Mouse (Mus musculus) limb, embryonic 12.5 days (tissue): ENCODE data around the gene Pax2. TPM values are rescaled to one million over a fixed set of nuclear protein-coding genes. Genes with fewer than 3 reads are reported as not detected.

Experiments used
- ATAC-seq: fragments of 200-750 bp; cut with Nextera tagmentation; 2 replicates; pipeline ENCODE4 v1.8.0; 2017; ENCODE audit warnings: low read depth, moderate TSS enrichment; ENCODE audit not compliant: insufficient number of reproducible peaks, insufficient read depth, low FRiP score, low TSS enrichment
- H3K27ac ChIP-seq: fragments of 300-500 bp; sonication (generic); 2 replicates; pipeline ENCODE4 v1.5.1; 2016; ENCODE audit warnings: mild to moderate bottlenecking, moderate library complexity
- H3K27me3 ChIP-seq: fragments of 300-500 bp; sonication (generic); 2 replicates; pipeline ENCODE4 v1.6.1; 2016; ENCODE audit warnings: mild to moderate bottlenecking, moderate library complexity
- H3K36me3 ChIP-seq: fragments of 300-500 bp; sonication (generic); 2 replicates; pipeline ENCODE4 v1.6.1; 2016; ENCODE audit warnings: mild to moderate bottlenecking, moderate library complexity
- H3K4me1 ChIP-seq: fragments of 300-500 bp; sonication (generic); replicated peaks from 2 replicates; pipeline ENCODE4 v1.6.1; 2016
- H3K4me2 ChIP-seq: fragments of 300-500 bp; sonication (generic); 2 replicates; pipeline ENCODE4 v1.6.1; 2016; ENCODE audit warnings: mild to moderate bottlenecking, moderate library complexity
- H3K4me3 ChIP-seq: fragments of 300-500 bp; sonication (generic); replicated peaks from 2 replicates; pipeline ENCODE4 v1.5.1; 2016; ENCODE audit warnings: mild to moderate bottlenecking
- H3K9ac ChIP-seq: fragments of 300-500 bp; sonication (generic); replicated peaks from 2 replicates; pipeline ENCODE4 v1.6.1; 2016; ENCODE audit warnings: mild to moderate bottlenecking, moderate library complexity
- H3K9me3 ChIP-seq: fragments of 300-500 bp; sonication (generic); 2 replicates; pipeline ENCODE4 v1.6.1; 2016; ENCODE audit warnings: mild to moderate bottlenecking, moderate library complexity
- whole genome bisulfite sequencing: fragments of 180-500 bp; shearing (Covaris S2); methylation state at CpG from one replicate; pipeline ENCODE4 v1.1.7; 2016; 5-methylcytosine and 5-hydroxymethylcytosine counted together
- polyA plus RNA-seq: library from polyadenylated mRNA; unstranded; fragments of >200 nt; fragmentation: Nextera tagmentation; extraction: Ambion mirVana; gene quantifications from 2 replicates; pipeline ENCODE4 v1.2.1, GENCODE M21; 2016

The Pax2 gene
- polyA plus RNA-seq, 1 experiment from 2014 or later = not detected

GRCm38 (mm10) chr19:44797110-44798060 lies 41.5 kb downstream of the Pax2 start:
- Histone ChIP-seq H3K9ac (no peak overlapping the region), H3K4me1 (peaks cover 21% of the 10 kb centered on the region), H3K27ac (no peak overlapping the region), H3K4me2 (peak overlapping the region; percentile 17; the same call in 1 of the 2 replicates), H3K27me3 (peaks cover 49% of the 10 kb centered on the region), H3K36me3 (no peaks in the 10 kb centered on the region), H3K9me3 (no peaks in the 10 kb centered on the region), H3K4me3 (no peak overlapping the region)
- ATAC-seq = no peak
- 11% methylated on average over 21 of the region's 21 CpGs for WGBS

- H3K36me3 ChIP-seq = no peaks in the 10 kb centered on the region
- H3K27ac ChIP-seq = no peak overlapping the region
- H3K4me3 ChIP-seq = no peak overlapping the region
- H3K4me2 ChIP-seq = no peak overlapping the region
- H3K9me3 ChIP-seq = no peaks in the 10 kb centered on the region
- WGBS = 94% methylated on average over 6 of the region's 6 CpGs
- peaks cover 25% of the 10 kb centered on the region for H3K4me1 ChIP-seq
- no peak overlapping the region for H3K9ac ChIP-seq
- ATAC-seq = no peak
- H3K27me3 ChIP-seq = peaks cover 47% of the 10 kb centered on the region
Measured at GRCm38 (mm10) chr19:44798731-44799130, 42.9 kb downstream of the Pax2 start.

- no peaks in the 10 kb centered on the region for H3K36me3 ChIP-seq
- no peak overlapping the region for H3K4me2 ChIP-seq
- no peaks in the 10 kb centered on the region for H3K9me3 ChIP-seq
- no peak for ATAC-seq
- no peak overlapping the region for H3K9ac ChIP-seq
- no peak overlapping the region for H3K4me3 ChIP-seq
- WGBS = 66% methylated on average over 5 of the region's 5 CpGs
- no peak overlapping the region for H3K27ac ChIP-seq
- peaks cover 44% of the 10 kb centered on the region for H3K27me3 ChIP-seq
- peaks cover 25% of the 10 kb centered on the region for H3K4me1 ChIP-seq
Measured at GRCm38 (mm10) chr19:44799156-44799555, 43.3 kb downstream of the Pax2 start.

- Histone ChIP-seq H3K36me3 (no peaks in the 10 kb centered on the region), H3K4me2 (no peak overlapping the region), H3K9me3 (no peaks in the 10 kb centered on the region), H3K4me1 (peaks cover 25% of the 10 kb centered on the region), H3K4me3 (no peak overlapping the region), H3K9ac (no peak overlapping the region), H3K27me3 (peaks cover 51% of the 10 kb centered on the region), H3K27ac (no peak overlapping the region)
- ATAC-seq = no peak
- 36% methylated on average over 6 of the region's 6 CpGs for WGBS
Measured at GRCm38 (mm10) chr19:44800327-44800726, 44.5 kb downstream of the Pax2 start.

GRCm38 (mm10) chr19:44808734-44809133 lies 52.9 kb downstream of the Pax2 start:
- WGBS = 12% methylated on average over 8 of the region's 8 CpGs
- no peak overlapping the region for H3K27ac ChIP-seq
- no peak overlapping the region for H3K4me3 ChIP-seq
- no peak overlapping the region for H3K9ac ChIP-seq
- no peaks in the 10 kb centered on the region for H3K36me3 ChIP-seq
- H3K9me3 ChIP-seq = no peaks in the 10 kb centered on the region
- 0 out of 2 replicates have a peak, but pooled peaks cover 4% of the 10 kb centered on the region for H3K4me1 ChIP-seq
- no peak for ATAC-seq
- peaks cover 67% of the 10 kb centered on the region for H3K27me3 ChIP-seq
- no peak overlapping the region for H3K4me2 ChIP-seq

- no peak for ATAC-seq
- H3K4me1 ChIP-seq = peaks cover 23% of the 10 kb centered on the region
- 62% methylated on average over 13 of the region's 13 CpGs for WGBS
- no peak overlapping the region for H3K4me2 ChIP-seq
- H3K27me3 ChIP-seq = peaks cover 80% of the 10 kb centered on the region
- H3K4me3 ChIP-seq = no peak overlapping the region
- no peak overlapping the region for H3K27ac ChIP-seq
- H3K9ac ChIP-seq = no peak overlapping the region
- H3K36me3 ChIP-seq = no peaks in the 10 kb centered on the region
- H3K9me3 ChIP-seq = no peaks in the 10 kb centered on the region
Measured at GRCm38 (mm10) chr19:44812666-44813429, 57.0 kb downstream of the Pax2 start.

- H3K9me3 ChIP-seq = no peaks in the 10 kb centered on the region
- peaks cover 30% of the 10 kb centered on the region for H3K4me1 ChIP-seq
- no peak overlapping the region for H3K4me3 ChIP-seq
- no peak overlapping the region for H3K4me2 ChIP-seq
- no peak overlapping the region for H3K27ac ChIP-seq
- no peak for ATAC-seq
- H3K9ac ChIP-seq = no peak overlapping the region
- no peaks in the 10 kb centered on the region for H3K36me3 ChIP-seq
- WGBS = 83% methylated on average over 3 of the region's 3 CpGs
- H3K27me3 ChIP-seq = peaks cover 86% of the 10 kb centered on the region
Measured at GRCm38 (mm10) chr19:44815111-44815510, 59.3 kb downstream of the Pax2 start.

- Histone ChIP-seq H3K4me2 (peak overlapping the region; percentile 31), H3K9me3 (no peaks in the 10 kb centered on the region), H3K36me3 (no peaks in the 10 kb centered on the region), H3K9ac (no peak overlapping the region), H3K4me1 (peaks cover 53% of the 10 kb centered on the region), H3K27me3 (peaks cover 92% of the 10 kb centered on the region), H3K27ac (no peak overlapping the region), H3K4me3 (no peak overlapping the region)
- 17% methylated on average over 14 of the region's 14 CpGs for WGBS
- ATAC-seq = no peak
Measured at GRCm38 (mm10) chr19:44817403-44818128, 61.7 kb downstream of the Pax2 start.

GRCm38 (mm10) chr19:44818676-44819075 lies 62.8 kb downstream of the Pax2 start:
- Histone ChIP-seq H3K4me3 (no peak overlapping the region), H3K36me3 (no peaks in the 10 kb centered on the region), H3K9ac (no peak overlapping the region), H3K9me3 (no peaks in the 10 kb centered on the region), H3K27ac (no peak overlapping the region), H3K4me2 (no peak overlapping the region), H3K4me1 (peaks cover 63% of the 10 kb centered on the region), H3K27me3 (peaks cover 95% of the 10 kb centered on the region)
- no peak for ATAC-seq
- WGBS = 63% methylated on average over 6 of the region's 6 CpGs

GRCm38 (mm10) chr19:44821581-44821980 lies 65.7 kb downstream of the Pax2 start:
- ATAC-seq = no peak
- Histone ChIP-seq H3K4me3 (no peak overlapping the region), H3K27me3 (peaks cover 96% of the 10 kb centered on the region), H3K4me1 (peaks cover 70% of the 10 kb centered on the region), H3K9me3 (no peaks in the 10 kb centered on the region), H3K4me2 (no peak overlapping the region), H3K36me3 (no peaks in the 10 kb centered on the region), H3K27ac (no peak overlapping the region), H3K9ac (no peak overlapping the region)
- WGBS = 27% methylated on average over 3 of the region's 3 CpGs

- no peak overlapping the region for H3K4me3 ChIP-seq
- H3K9ac ChIP-seq = no peak overlapping the region
- H3K36me3 ChIP-seq = no peaks in the 10 kb centered on the region
- peaks cover 63% of the 10 kb centered on the region for H3K4me1 ChIP-seq
- H3K27ac ChIP-seq = no peak overlapping the region
- no peak overlapping the region for H3K4me2 ChIP-seq
- peaks cover 92% of the 10 kb centered on the region for H3K27me3 ChIP-seq
- H3K9me3 ChIP-seq = no peaks in the 10 kb centered on the region
- ATAC-seq = no peak
- 65% methylated on average over 5 of the region's 5 CpGs for WGBS
Measured at GRCm38 (mm10) chr19:44822295-44822694, 66.5 kb downstream of the Pax2 start.
